Mouse (Mus musculus): Measurements from ENCODE around the gene Ano2.

The Ano2 gene

GRCm38 (mm10) chr6:125690057-125690703 lies at the start of gene Ano2:
Ano2 (plus strand) TSS chr6:125690419.
- DNase-seq: no peak

DNA sequence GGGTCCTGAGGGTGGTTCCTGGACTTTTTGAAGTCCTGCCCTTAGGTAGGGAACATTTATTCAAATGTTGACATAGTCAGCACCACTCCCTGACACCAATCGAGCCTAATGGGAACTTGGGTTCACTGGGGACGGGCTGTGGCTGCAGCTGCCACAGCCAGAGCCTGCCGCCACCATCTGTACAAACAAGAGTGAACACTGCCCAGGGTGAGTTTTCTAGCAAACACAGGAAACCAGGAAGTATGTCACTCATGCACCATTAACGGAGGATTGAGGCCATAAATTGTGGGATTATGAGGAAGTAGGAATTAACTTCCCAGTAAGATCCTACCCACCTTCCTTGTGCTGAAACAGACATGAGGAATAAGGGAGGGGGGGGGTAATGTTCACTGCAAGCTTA lies 49.7 kb upstream of the Ano2 start:
- no peak for DNase-seq

GRCm38 (mm10) chr6:125641146-125641545 lies 49.1 kb upstream of the Ano2 start:
- no peak for DNase-seq

DNA sequence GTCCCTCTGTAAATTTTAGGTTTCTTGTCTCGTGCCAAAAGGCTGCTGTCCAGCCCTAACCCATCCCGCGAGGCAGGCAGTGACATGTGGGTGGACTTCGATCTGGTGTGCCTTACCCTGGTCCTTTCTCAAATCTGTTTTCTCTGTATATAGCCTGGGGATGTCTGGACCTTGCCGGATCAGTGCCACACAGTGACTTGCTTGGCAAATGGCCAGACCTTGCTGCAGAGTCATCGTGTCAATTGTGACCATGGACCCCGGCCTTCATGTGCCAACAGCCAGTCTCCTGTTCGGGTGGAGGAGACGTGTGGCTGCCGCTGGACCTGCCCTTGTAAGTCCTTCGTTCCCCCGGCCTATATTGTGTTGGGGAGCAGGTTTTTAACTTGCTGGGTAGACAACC lies 41.3 kb upstream of the Ano2 start:
- no peak for DNase-seq

- peak; percentile 83 for DNase-seq
Measured at GRCm38 (mm10) chr6:125651335-125651734, 38.9 kb upstream of the Ano2 start.

- DNase-seq: no peak
Measured at GRCm38 (mm10) chr6:125653416-125653815, 36.8 kb upstream of the Ano2 start.

DNA sequence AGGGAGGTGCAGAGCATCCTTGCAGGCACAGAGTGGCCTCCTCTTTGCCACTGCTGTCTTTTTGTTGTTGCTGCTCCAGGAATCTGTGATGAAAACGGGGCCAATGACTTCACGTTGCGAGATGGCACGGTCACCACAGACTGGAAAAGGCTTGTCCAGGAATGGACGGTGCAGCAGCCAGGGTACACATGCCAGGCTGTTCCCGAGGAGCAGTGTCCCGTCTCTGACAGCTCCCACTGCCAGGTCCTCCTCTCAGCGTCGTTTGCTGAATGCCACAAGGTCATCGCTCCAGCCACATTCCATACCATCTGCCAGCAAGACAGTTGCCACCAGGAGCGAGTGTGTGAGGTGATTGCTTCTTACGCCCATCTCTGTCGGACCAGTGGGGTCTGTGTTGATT lies 33.3 kb upstream of the Ano2 start:
- no peak for DNase-seq

GRCm38 (mm10) chr6:125657966-125658365 lies 32.3 kb upstream of the Ano2 start:
- no peak for DNase-seq

GRCm38 (mm10) chr6:125661106-125661877 lies 28.9 kb upstream of the Ano2 start:
- peak; percentile 92 for DNase-seq

GRCm38 (mm10) chr6:125663906-125664305 lies 26.3 kb upstream of the Ano2 start:
- no peak for DNase-seq

DNA sequence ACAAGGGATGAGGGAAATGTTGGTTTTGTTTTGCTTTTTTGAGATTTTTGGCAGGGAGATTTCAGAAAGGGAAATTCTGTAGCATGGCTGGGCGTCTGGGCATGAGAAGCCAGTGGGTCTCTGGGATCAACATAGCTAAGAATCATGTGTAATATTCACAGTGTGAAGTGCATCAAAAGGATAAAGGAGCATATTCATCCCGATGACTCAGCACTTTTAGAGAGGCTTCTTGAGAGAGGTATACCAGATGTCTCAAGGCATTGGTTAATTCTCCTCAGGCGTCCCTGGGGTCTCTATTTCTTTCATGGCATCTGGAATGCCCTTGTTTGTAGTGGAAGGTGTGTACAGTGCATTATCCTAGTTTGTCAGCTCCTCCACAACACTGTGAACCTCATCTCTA lies 18.4 kb upstream of the Ano2 start:
- DNase-seq: no peak

GRCm38 (mm10) chr6:125678492-125678891 lies 11.7 kb upstream of the Ano2 start:
- no peak for DNase-seq

DNA sequence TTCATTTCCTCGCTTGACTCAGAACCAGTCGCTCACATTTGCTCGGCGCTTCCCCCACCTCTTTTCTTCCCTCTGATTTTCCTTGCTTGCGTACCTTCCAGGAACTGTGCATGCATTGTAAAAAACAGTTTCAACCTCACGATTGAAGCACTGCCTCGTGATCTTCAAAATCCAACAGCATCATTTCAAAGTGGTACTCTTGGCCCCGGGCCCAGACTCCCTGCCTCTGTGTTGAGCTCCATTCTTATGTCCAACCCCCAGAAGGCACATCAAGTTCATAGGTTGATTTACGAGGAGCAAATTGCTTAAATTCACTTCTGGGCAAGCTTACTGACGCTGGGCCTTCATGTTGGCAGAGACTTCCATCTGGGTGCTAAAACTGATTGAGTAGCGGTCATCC lies 9.6 kb upstream of the Ano2 start:
- no peak for DNase-seq

GRCm38 (mm10) chr6:125685420-125685819 lies 4.8 kb upstream of the Ano2 start:
- no peak for DNase-seq

- no peak for DNase-seq
Measured at GRCm38 (mm10) chr6:125687986-125688385, 2.2 kb upstream of the Ano2 start.

DNA sequence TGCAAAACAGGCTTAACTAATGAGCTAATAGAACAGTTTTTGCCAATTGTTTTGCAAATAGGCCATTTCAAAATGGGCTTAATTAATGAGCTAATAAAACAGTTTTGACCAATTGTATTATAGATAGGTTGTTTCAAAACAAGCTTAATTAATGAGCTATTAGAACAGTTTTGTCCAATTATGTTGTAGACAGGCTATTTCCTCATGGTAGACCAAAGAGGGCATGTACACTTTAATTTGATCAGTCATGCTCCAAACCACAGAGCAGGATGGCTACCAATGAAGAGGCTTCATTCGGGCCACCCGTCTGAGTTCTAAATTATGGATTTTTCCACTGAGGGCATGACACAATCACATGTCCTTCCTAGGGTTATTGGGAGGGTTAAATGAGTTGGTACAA lies 10.9 kb downstream of the Ano2 start:
- no peak for DNase-seq

- DNase-seq: no peak
Measured at GRCm38 (mm10) chr6:125711261-125711660, 21.0 kb downstream of the Ano2 start.

DNA sequence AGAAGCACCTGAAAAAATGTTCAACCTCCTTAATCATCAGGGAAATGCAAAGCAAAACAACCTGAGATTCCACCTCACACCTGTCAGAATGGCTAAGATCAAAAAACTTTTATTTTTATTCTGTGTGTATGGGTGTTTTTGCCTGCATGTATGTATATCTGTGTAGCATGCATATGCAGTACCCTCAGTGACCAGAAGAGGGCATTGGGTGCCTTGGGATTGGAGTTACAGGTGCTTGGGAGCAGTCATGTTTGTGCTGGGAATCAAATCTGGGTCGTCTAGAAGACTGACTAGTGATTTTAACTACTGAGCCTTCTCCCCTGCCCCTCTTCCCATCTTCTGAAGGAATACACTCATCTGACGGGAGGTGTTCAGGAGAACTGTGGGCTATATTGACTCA lies 36.2 kb downstream of the Ano2 start:
- no peak for DNase-seq

DNA sequence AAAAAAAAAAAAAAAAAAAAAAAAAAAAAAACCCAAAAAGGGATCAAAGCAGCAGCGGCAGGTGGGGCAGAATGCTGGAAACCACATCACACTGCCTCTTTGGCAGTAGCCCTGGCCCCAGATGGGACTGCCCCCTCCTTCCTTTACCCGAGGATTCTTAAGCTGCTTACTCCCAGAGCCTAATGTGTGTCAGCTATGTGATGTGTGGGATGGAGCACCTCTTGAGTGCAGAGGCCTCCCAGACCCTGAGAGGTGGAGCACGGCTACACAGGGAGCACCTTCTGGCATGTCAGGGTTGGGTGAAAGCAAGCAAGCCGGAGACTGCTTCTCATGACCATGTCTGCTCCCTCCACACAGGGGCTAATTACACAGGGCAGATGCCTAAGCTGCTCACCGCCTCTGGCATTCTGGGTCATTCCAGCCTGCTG lies 37.3 kb downstream of the Ano2 start:
- peak; percentile 73 for DNase-seq

DNA sequence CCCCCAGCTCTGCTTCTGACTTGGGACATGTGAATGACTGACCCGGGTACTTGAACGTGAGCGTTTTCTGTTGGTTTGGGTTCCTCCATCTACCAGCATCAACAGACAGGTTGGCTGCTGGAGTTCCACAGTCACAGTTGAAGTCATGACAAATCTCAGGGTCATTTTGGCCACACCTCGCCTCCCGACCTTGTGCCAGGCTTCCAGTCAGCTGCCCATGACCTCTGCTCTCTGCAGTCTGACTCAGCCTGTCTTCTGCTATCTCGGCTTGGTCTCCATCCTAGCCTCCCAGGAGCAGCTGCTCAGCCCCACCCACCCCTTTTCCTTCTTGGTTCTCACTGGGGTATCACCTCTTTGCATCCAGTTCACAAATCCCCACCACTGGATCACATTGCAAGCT lies 39.3 kb downstream of the Ano2 start:
- DNase-seq: peak; percentile 65

DNA sequence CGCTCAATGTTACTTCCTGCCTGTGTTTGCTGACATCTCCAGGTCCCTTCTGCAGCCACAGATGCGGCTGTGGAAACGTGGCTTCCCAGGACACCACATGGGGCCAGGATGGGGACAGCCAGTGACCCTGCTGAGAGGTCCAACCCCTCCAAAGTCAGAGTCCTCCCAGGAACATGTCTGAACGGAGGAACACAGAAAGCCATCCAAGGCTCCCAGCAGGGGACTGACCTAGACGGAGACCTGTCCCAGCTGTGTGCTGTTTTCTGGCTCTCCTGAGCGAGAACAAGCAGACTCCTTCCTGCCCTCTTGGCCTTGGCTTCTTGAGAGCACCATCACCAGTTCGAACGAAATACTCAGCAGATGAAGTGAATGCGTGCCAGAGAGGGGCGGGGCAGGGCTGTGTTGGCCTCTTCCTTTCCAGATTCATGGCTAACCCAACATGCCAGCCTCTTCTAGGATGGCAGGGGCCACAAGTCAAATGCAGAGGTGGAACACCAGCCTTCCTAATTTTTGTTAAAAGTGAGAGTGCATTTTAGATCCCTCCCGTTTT lies 39.8 kb downstream of the Ano2 start:
- DNase-seq: peak; percentile 83

DNA sequence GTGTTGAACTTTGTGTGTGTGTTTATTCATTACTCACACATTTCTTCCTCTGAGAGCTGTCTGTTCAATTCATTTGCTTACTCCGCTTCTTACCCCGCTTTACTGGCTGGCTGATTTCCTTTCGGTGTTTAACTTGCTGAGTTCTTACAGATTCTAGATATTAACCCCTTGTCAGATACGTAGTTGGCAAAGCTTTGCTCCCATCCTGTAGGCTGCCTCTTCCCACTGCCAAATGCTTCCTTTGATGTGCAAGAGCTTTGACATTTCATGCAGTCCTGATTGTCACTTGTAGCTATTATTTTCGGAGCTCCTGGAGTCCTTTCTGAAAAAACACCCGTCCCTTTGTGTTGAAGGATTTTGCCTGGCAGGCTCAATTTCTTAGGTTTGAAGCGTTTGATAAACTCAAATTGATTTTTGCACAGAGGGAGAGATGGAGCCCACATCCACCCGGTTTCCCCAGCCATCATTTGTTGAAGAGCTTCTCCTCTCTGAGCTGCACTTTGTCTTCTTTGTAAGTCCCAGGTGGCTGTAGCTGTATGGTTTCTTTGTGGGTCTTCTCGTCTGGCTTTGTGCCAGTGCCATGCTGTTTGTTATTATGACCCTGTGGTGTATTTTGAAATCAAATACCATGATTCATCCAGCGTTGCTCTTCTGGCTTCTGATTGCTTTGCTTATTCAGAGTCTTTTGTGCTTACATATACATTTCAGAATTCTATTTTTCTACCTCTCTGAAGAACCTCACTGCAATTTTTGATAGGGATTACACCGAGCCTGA lies 47.5 kb downstream of the Ano2 start:
- DNase-seq: peak; percentile 64

All from heart, adult 11 months (tissue).